Mouse (Mus musculus) gastrocnemius, postnatal 25 days (tissue): ENCODE data around the gene Col11a2. TPM values are rescaled to one million over a fixed set of nuclear protein-coding genes. Genes with fewer than 3 reads are reported as not detected.
A peak's percentile ranks its signal among the peaks of the same experiment; 100 is the strongest.

Experiments
- DNase-seq: peaks from one replicate; pipeline ENCODE4 v3.0.0; 2022
- total RNA-seq, 2 experiments: library from RNA; stranded (reverse); gene quantifications; 1 replicate in 1 of 2; 2 replicates in 1 of 2; pipeline ENCODE4 v1.2.3; 2021

The Col11a2 gene
- total RNA-seq, 2 experiments from 2014 or later, result 6.5 to 16.7 TPM

DNA sequence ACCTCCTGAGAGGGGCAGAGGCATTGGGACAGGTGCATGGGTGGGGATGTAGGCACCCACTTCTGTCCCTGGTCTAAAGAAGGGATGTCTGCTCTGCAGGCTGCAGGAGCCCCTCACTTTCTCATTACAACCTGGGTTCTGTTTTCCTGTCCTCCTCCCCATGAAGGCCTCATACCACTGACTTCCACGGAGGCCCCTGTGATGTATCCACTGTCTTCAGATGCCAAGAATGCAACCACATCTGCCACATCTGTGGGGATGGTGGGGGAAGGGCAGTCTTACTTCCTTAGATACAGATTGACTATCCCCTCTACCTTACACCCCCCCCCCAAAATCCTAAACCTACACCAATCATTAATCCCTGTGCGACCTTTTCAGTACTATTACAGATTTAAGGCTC is 13.0 kb upstream of the Col11a2 start:
- DNase-seq, result peak; percentile 7

DNA sequence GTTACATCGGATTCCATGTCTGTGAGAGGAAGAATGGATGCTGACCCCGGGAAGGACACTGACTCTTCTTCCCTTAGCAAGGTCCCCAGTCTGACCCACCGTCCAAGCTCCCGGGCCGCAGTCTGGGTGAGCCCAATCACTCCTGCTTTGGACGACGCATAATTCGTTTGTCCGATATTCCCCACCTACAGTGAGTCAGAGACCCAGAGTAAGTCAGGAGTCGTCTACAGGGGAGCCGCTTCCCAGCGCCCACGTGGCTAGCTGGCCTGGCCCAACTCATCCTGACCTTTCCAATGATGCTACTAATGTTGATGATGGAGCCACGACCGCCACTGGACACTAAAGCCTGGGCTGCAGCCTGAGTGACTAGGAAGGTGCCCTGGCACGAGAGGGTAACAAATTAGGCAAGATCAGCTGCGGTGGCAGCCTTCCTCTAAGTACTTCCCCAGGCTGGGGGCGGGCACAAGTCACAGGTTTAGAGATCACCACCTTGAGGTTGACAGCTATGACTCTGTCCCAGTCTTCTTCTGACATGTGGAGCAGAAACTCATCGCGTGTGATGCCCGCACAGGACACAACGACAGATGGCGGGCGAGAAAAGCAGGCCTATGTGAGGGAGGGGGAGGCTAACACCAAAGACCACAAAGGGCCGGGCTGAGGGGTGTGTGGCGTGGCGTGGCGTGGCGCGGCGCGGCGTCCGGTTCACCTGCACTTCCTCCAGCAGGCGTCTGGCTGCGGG is 12.2 kb upstream of the Col11a2 start:
- DNase-seq, result peak; percentile 35

DNA sequence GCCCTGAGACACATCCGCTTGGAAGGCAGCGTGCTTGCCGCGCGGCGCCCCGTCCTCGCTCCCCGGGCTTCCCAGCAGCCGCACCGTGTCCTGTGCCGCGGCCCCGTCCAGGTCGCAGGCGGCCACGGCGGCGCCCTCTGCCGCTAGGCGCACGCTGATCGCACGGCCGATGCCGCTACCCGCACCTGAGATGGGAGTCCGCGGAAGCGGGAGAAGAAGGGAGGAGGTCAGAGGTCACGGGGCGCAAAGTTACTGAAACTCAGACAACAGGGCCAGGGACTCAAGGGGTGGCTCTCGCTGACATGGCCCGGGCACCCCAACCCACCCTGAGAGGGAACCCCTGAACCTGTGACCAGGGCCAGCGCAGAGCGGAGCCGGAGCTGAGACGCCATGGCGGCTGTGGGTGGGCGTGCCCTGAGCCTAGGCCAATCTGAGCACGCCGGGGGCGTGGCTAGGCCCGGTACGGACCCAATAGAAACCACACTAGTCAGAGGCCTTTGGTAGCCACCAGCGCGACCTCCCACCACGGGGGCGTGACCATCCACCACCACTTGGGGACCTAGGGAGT is 11.5 kb upstream of the Col11a2 start, which contains the start of gene H2-Ke6:
Gene H2-Ke6, minus strand, starts transcription at position 405 of the 568 bp plus-strand sequence.
- peak; percentile 95 for DNase-seq

DNA sequence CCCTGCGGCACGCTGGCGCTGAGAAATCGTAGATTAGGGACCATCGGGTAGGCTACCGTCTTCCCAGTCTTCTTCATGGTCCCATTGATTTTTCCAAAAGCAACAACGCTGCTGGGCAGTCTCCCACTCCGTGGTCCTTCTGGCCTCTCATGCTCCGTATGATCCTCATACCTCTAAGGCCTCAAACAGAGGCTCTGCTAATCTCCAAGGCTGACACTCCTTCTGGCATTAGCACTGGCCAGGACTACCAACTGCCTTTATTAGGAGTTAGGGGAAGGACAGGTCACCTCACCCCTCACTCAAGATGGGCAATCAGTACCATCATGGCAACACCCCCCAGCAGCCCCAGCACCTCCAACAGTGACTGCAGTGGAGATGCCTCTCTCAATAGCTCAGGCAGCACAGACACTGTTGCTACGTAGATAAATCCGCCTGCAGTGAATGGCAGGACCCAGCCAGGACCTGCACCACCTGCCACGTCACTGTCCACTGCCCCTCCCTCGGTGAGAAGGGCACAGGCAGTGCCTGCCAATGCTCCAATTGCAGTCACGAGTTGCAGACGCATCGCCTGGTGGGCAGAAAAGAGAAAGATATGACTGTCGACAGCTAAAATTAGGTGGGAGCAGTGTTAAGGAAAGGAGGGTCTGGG is 10.6 kb upstream of the Col11a2 start:
- peak; percentile 14 for DNase-seq

DNA sequence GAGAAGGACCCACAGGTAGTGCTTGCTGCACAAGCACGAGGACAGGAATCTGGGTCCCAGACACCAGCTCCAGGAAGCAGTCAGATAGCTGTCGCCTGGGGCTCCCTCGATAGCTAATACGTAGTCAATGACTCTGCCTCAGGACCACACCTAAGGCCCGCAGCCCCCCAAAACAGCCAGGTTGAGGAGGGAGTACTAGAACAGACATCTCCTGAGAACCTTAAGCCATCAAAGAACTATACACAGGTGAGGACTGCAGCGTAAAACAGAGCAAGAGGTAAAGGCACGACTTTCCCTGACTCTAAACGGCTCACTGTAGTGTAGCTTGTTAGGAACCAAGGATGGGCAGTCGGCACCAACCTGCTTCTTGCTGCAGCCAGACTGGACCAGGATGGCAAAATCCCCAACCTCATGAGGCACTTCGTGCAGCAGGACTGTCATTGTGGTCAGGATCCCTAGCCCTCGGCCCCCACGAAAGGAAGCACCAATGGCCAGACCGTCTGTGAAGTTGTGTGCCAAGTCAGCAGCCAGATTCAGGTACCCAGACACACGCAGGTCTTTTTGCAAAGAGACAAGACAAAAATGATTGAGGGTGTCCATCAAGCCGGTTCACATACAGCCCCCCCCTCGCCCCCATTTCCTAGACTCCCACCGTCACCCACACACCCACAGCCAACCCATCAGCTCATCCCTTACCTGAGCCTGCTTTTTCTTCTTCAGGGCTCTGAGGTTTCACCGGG is 9.9 kb upstream of the Col11a2 start:
- peak; percentile 8 for DNase-seq

DNA sequence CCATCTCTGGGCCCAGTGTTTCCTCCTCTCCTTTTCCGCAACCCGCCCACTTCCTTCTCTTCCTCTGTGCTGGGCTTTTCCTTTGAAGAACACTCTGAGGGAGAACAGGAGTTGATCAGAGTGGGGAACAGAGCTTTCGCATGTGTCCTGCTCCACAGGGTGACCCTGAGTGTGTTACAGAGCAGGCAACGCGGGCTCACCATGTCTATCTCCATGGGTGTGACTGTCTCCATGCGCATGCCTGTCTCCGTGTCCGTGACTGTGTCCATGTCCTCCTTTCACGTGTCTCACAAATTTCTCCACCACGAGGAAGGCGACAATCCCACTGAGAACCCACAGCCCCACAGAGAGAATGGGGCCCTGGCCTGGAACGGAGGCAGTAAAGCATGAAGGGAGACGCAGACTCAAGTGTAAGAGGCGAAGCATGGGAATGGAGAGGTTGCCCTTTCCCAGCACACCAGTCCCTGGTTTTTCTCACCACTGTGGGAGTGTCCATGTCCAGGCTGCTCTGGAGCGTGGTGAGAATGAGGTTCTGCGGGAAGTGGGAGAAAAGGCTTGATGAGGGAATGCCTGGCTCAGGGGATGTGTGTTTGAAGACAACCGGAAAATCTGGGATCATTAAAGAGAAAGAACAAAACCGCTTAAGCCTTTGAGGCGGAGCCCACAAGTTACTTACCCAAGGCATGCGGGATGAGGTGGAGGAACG is 9.2 kb upstream of the Col11a2 start:
- DNase-seq, result peak; percentile 6

DNA sequence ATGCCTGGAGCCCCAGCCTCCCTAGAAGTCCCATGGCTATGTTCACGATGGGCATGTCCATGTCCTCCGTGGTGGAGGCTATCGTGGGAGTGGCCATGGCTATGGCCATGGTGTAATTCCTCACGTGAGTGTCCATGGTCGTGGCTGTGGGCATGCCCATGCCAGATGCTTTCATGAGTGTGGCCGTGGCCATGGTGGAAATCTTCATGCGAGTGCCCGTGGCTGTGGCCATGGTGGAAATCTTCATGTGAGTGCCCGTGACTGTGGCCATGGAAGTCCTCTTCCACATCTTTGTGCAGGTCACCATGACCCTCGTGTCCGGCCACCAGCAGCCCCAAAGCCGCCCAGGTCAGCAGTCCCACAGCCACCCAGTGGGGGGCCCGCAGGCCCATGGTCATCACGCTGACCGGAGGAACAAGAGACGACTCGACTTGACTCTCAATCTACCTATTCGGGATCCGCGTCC is 8.3 kb upstream of the Col11a2 start:
- DNase-seq, result no peak

DNA sequence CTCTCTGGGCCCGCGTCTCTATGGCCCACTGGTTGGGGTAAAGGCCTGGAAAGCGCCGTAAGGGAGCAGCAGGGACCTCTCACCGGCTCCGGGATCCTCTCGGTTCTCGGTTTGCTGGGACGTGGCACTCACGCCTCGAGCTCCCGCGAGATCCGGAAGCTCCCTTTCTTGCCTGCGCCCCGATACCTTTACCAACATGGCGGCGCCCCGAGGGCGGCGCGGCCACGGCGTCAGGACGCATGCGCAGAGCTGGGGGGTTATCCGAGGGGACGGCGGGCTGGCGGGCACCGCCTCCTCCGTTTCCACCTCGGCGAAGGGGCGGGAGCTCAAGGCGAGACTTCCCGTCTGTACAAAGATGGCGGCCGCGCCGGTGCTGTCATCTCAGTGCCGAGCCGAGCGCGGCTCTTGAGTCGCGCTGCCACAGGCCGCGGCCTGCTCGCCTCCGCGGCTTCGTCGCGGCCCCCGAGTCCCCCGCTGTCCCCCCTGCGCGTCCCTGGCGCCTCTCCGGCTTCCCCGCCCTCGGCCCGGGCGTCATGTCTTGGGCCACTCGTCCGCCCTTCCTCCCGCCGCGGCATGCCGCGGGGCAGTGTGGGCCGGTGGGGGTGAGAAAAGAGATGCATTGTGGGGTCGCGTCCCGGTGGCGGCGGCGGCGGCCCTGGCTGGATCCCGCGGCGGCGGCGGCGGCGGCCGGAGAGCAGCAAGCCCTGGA is 7.6 kb upstream of the Col11a2 start, which contains the start of the genes Slc39a7 and Rxrb:
Gene Slc39a7, minus strand, starts transcription at position 218 of the 709 bp plus-strand sequence.
Gene Rxrb, plus strand, starts transcription at position 348 of the 709 bp plus-strand sequence.
- DNase-seq, result peak; percentile 99

DNA sequence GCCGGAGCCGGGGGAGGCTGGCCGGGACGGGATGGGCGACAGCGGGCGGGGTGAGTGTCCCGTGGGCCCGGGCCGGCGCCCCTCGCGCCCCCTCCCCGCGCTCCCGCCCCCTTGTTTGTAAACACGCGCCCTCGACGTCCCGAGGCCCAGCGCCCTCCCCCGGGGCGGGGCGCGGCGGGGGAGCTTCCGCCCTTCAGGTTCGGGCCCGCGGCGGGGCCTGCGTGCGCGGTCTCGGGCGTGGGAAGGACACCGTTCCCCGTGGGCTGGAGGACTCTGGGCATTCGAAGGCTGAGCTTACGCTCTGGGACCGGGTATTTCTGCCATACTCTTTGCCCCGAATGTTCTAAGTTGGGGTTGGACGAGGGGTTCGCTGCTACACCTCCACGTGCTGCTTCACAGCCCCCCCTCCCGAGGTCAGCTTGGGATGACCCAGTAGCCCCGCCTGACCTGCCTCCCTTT is 7.0 kb upstream of the Col11a2 start:
- DNase-seq, result no peak

DNA sequence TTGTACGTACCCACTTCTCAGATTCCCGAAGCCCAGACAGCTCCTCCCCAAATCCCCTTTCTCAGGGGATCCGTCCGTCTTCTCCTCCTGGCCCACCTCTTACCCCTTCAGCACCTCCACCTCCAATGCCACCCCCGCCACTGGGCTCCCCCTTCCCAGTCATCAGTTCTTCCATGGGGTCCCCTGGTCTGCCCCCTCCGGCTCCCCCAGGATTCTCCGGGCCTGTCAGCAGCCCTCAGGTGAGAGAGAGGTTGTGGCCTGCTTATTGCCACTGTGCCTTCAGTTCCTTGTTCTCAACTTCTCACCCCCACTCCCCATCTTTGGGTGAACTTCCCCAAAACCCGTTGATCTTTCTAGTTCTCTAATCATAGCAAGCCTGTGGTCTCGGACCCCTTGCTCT is 6.4 kb upstream of the Col11a2 start:
- no peak for DNase-seq

DNA sequence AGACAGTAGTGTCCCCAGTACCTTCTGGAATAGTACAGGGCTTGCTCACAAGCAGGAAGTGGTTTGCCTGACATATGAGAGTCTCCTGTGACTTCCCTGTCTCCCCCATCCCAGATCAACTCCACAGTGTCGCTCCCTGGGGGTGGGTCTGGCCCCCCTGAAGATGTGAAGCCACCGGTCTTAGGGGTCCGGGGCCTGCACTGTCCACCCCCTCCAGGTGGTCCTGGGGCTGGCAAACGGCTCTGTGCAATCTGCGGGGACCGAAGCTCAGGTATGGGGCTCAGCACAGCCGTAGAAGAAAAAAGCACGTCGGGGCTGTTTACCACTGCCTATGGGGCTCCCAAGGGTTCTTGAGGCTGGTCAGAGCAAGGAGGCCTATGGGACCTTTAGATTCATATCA is 5.8 kb upstream of the Col11a2 start:
- DNase-seq, result no peak

DNA sequence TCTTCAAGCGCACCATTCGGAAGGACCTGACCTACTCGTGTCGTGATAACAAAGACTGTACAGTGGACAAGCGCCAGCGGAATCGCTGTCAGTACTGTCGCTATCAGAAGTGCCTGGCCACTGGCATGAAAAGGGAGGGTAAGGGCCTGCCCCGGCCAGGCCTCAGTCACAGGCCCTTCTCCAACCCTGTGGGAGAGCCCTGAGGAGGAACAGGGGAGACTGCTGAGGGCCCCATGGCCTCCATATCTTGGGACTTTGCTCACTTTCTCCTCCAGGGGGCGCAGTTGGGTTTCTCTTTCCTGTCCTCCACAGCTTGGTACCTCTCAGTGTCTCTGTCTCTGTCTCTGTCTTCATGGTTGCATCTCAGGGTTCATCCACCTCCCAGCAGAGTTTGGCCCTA is 5.2 kb upstream of the Col11a2 start:
- DNase-seq, result no peak

DNA sequence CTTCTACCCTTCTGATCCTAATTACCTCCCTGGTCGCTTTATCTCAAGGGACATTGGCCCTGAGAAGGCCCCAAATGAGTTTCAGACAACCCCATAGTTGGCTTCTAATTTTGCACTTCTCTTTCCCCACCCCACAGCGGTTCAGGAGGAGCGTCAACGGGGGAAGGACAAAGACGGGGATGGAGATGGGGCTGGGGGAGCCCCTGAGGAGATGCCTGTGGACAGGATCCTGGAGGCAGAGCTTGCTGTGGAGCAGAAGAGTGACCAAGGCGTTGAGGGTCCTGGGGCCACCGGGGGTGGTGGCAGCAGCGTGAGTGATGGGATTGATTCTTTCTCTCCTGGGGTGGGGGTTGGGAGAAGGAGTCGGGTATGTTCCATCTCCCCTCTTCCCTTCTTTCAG is 3.7 kb upstream of the Col11a2 start:
- DNase-seq, result no peak

DNA sequence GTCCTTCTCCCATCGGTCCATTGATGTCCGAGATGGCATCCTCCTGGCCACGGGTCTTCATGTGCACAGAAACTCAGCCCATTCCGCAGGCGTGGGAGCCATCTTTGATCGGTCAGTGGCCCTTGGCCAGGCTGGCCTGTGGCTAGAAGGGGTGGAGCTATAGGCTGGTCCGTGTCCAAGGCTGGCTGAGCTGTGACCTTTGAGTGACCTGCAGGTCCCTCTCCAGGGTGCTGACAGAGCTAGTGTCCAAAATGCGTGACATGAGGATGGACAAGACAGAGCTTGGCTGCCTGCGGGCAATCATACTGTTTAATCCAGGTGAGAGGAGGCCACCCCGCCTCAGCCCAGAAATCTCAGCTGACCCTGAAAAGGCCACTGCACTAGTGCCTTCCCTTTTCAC is 2.6 kb upstream of the Col11a2 start:
- no peak for DNase-seq

DNA sequence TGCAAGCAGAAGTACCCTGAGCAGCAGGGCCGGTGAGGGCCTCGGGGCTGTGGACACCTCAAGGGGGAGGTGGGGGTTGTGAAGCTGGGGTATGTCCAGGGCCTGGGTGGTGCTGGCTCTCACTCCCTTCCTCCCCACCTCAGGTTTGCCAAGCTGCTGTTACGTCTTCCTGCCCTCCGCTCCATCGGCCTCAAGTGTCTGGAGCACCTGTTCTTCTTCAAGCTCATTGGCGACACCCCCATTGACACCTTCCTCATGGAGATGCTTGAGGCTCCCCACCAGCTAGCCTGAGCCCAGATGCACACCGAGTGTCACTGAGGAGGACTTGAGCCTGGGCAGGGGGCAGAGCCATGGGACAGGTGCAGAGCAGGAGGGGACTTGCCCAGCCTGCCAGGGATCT is 2.0 kb upstream of the Col11a2 start:
- DNase-seq, result no peak

DNA sequence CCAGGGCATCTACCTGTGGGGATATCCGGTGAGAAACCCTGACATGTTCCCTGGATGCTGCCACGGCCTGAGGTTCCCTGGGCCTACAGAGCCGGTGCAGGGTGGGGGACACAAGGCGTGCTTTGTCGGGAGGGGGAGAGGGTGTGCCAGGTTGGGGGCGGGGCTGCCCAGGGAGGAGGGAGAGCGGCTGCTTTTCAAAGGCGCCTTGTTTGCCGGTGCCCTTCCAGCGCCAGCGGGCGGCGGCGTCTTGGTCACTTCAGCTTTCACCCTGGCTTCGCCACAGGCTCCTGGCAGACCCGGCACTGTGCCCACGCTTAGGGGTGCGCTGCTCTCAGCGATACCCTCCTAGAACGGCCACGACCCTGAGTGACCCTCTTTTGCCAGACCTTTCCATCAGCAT is 797 bp upstream of the Col11a2 start:
- DNase-seq, result no peak

DNA sequence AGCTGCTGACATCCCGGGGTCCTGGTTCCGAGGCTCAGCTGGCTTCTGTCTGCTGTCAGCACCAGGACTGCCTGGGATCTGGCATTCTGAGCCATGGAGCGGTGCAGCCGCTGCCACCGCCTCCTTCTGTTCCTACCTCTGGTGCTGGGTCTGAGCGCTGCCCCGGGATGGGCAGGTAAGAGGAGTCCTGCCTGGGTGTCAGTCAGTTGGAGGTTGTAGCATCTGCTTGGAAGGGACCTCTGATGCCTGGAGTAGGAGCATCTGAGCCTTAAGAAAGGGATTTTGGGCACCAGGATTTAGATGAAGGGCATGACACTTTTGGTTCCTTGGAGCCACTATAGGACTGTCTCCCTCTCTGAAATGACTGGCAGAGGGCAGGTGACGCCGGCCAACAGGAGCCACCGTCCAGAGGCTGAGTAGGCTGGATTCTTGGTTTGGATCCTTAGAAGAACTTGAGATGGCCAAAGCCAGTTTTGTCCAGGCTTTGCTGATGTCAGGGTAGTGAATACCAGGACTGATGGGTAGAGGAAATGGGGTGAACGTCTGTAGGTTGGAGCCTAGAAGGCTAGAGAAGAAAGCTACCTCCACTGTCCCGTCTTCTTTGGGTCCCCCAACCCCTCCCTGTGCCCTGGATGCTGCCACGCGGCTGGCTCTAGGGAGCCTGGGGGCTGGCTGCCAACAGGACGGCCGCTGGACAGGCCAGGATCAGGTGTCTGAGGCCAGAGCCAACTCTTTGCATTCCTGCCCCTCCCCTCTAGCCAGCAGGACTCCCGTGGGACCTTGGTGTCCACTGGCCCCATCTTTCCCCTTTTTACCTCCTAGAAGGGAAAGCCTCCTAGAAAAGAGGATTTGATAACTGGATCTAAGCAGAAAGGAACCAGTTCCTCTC is 569 bp downstream of the Col11a2 start:
- DNase-seq, result peak; percentile 85

DNA sequence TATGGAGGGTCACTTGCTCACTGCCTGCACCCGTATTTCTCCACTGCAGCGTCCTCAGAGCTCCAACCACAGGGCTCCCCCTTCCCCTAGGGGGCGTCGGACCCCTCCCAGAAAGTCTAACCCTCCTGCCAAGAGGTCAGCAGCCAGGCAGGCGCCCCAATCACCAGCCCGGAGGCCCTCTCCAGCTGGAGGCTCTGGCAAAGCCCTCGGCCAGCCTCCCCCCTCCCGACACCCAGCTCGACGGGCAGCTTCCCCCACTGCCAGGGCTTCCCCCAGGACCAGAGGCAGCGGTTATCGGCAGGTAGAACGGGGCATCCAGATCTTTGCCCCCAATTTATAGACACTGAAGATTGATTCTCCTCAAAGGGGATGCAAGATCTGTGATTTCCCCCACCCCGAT is 6.7 kb downstream of the Col11a2 start:
- DNase-seq, result no peak

DNA sequence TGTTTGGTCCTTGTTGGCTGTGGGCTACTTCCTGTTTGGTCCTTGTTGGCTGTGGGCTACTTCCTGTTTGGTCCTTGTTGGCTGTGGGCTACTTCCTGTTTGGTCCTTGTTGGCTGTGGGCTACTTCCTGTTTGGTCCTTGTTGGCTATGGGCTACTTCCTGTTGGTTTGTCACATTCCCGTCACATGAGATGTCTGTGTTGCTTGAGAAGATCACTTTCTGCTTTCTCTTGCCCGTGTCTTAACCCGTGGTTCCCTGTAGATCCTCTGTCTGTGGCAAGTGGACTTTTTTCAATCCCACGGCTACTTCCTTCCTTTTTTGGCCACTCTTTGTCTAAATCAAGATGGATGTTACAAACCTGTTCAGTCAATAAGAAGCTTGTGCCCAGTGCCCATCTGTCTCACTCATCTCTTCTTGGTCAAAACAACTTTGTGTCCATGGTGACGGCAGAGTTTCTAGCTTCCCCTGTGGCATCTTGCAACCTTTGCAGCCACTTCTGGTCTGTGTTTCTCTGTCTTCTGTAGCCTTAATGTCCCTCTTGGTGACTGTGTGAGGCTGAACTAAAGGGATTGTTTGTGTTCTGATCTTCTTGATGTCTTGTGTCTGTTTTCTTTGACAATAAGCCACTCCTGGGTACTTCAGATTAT is 8.3 kb downstream of the Col11a2 start:
- DNase-seq, result no peak

DNA sequence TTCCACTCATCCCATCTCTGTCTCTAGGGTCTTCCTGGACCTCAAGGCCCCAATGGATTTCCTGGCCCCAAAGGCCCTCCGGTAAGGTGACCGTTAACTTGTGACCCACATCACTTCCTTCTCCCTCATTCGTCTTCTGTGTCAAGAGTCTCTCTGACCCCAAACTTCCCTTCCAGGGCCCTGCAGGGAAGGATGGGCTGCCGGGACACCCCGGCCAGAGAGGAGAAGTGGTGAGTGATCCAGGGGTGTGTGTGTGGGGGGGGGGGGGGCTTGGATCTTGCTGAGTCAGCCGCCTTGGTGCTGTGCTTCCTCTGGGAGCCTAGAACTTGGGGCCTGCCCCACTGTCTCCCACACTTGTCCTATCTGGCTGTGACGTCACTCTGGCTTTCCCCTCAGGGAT is 18.0 kb downstream of the Col11a2 start:
- no peak for DNase-seq
